Mouse (Mus musculus) embryonic facial prominence, embryonic 11.5 days (tissue): ENCODE data around the gene Sertad3. TPM values are rescaled to one million over a fixed set of nuclear protein-coding genes. Genes with fewer than 3 reads are reported as not detected.
A peak's percentile ranks its signal among the peaks of the same experiment; 100 is the strongest.

Experiments
- ATAC-seq: fragments of 200-750 bp; cut with Nextera tagmentation; replicated peaks from 2 replicates; pipeline ENCODE4 v1.8.0; 2017; ENCODE audit warnings: low read depth; ENCODE audit not compliant: insufficient number of reproducible peaks, low FRiP score, low TSS enrichment
- DNase-seq: peaks from one replicate; pipeline ENCODE4 v3.0.0-alpha.2; 2015; ENCODE audit warnings: low spot score
- H3K27ac ChIP-seq: fragments of 300-500 bp; sonication (generic); replicated peaks from 2 replicates; pipeline ENCODE4 v1.5.1; 2014; ENCODE audit warnings: mild to moderate bottlenecking, low read depth, low read length, control low read depth
- H3K27me3 ChIP-seq: fragments of 300-500 bp; sonication (generic); 2 replicates; pipeline ENCODE4 v1.6.1; 2014; ENCODE audit warnings: mild to moderate bottlenecking, low read length, moderate library complexity, mixed read lengths; ENCODE audit not compliant: control insufficient read depth, insufficient read depth
- H3K36me3 ChIP-seq: fragments of 300-500 bp; sonication (generic); replicated peaks from 2 replicates; pipeline ENCODE4 v1.6.1; 2014; ENCODE audit warnings: low read depth, mild to moderate bottlenecking, low read length, moderate library complexity, mixed read lengths; ENCODE audit not compliant: control insufficient read depth, insufficient read depth
- H3K4me1 ChIP-seq: fragments of 300-500 bp; sonication (generic); 2 replicates; pipeline ENCODE4 v1.6.1; 2014; ENCODE audit warnings: low read length, mixed read lengths; ENCODE audit not compliant: control insufficient read depth, insufficient read depth
- H3K4me2 ChIP-seq: fragments of 300-500 bp; sonication (generic); 2 replicates; pipeline ENCODE4 v1.6.1; 2014; ENCODE audit warnings: low read depth, mild to moderate bottlenecking, control low read depth, low read length, moderate library complexity
- H3K4me3 ChIP-seq: fragments of 300-500 bp; sonication (generic); 2 replicates; pipeline ENCODE4 v1.5.1; 2014; ENCODE audit warnings: low read depth, low read length, control low read depth
- H3K9ac ChIP-seq: fragments of 300-500 bp; sonication (generic); replicated peaks from 2 replicates; pipeline ENCODE4 v1.6.1; 2014; ENCODE audit warnings: mild to moderate bottlenecking, control low read depth, low read length
- H3K9me3 ChIP-seq: fragments of 300-500 bp; sonication (generic); replicated peaks from 2 replicates; pipeline ENCODE4 v1.6.1; 2016; ENCODE audit warnings: mild to moderate bottlenecking, low read length, inconsistent platforms, mixed read lengths; ENCODE audit not compliant: control insufficient read depth
- WGBS: fragments of 180-500 bp; shearing (Covaris S2); extraction: QIAGEN DNeasy Blood & Tissue Kit; methylation state at CpG from one replicate; pipeline ENCODE4 v1.1.7; 2014; 5-methylcytosine and 5-hydroxymethylcytosine counted together
- polyA plus RNA-seq: library from polyadenylated mRNA; unstranded; fragments of >200 nt; fragmentation: Nextera tagmentation; extraction: Ambion mirVana; gene quantifications from 2 replicates; pipeline ENCODE4 v1.2.1, GENCODE M21; 2014

Sertad3 gene
- polyA plus RNA-seq, 1 experiment from 2014 or later = 27.2 TPM

DNA sequence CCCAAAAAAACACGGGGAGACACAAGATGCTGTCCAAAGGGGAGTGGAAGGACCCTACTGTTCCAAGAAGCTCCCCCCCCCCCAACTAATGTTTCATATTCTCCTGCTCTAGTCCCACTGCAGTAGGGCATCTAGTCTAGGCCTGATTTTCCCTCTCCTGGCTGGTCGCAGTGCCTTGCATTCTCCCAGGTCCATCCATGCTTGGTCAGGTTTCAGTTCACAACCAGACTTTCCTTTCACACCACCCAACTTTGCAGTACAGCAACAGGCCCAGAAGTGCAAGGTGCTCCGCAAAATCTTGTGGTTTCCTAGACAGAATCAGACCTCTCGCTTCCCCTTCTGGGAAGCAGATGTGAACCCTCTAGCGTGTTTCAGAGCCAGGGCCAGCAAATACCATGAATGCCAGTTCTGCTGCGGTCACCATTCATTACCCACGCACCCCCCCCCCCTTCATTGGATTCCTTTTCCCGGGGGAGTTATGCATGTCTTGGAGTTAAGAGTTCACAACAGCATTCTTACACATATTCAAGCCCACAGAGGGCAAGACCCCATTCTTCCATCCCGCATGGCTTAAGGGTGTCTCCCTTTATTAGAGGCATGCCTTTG is 33.3 kb downstream of the Sertad3 start:
- peak overlapping the region; percentile 42; the same call in 1 of the 2 replicates for H3K4me3 ChIP-seq
- no peaks in the 10 kb centered on the region for H3K9me3 ChIP-seq

DNA sequence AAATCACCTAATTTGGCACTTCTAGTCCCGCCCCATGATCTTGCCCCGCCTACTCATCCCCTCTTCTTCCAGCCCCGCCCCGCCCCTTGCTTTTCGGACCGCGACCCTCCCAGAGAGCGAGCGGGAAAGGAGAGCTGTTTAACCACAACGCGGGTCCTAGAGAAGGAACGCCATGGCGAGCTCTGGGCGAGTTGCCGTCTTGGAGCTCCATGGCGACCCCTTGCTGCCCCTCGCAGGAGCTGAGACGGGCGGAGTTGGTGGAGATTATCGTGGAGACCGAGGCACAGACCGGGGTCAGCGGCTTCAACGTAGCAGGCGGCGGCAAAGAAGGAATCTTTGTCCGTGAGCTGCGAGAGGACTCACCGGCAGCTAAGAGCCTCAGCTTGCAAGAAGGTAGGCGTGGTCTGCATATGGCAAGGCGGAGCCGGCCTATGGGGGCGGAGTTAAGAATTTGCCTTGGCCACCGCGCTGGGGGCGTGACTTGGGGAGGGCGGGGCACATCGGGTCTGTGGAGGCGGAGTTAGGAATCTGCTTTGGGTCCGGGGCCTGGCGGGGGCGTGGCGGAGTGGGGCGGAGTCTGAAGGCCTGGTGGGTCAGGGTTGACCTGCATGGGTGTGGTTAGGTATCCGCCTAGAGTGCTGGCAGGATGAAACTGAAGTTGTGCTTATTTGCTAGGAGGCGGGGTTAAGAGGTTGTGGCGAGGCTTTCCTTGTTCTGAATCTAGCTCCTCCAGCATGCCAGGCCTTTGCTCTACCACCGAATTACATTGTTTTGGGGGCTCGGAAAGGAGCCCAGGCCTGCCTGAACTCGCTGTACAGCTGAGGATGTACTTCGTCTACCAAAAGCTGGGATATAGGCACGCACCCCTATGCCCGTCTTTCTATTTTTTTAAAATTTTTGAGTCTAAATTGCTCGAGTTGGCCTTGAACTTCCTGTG is 34.4 kb downstream of the Sertad3 start:
- Histone ChIP-seq H3K9ac (peak overlapping the region; percentile 73), H3K27me3 (no peaks in the 10 kb centered on the region), H3K27ac (peak overlapping the region; percentile 94), H3K4me3 (peak overlapping the region; percentile 42), H3K9me3 (no peaks in the 10 kb centered on the region), H3K36me3 (no peaks in the 10 kb centered on the region), H3K4me1 (no peaks in the 10 kb centered on the region), H3K4me2 (peak overlapping the region; percentile 43)
- DNase-seq (peak; percentile 99), ATAC-seq (peak; percentile 86)
- WGBS = under 1% methylated on average over 54 of the region's 54 CpGs

More for the DNA sequence above, 33.3 kb downstream of the Sertad3 start:
- 45% methylated on average over 9 of the region's 9 CpGs for WGBS
- H3K9ac ChIP-seq = no peak overlapping the region
- peak; percentile 33 for DNase-seq
- no peaks in the 10 kb centered on the region for H3K36me3 ChIP-seq
- no peak overlapping the region for H3K27ac ChIP-seq
- H3K4me1 ChIP-seq = no peaks in the 10 kb centered on the region
- no peak for ATAC-seq
- peak overlapping the region; percentile 43; the same call in 1 of the 2 replicates for H3K4me2 ChIP-seq
- no peaks in the 10 kb centered on the region for H3K27me3 ChIP-seq

GRCm38 (mm10) chr7:27508648-27509005 is 35.1 kb downstream of the Sertad3 start:
- no peaks in the 10 kb centered on the region for H3K27me3 ChIP-seq
- no peaks in the 10 kb centered on the region for H3K9me3 ChIP-seq
- WGBS = 24% methylated on average over 6 of the region's 6 CpGs
- ATAC-seq = peak; percentile 27; the same call in 1 of the 2 replicates
- H3K36me3 ChIP-seq = no peaks in the 10 kb centered on the region
- H3K27ac ChIP-seq = 0 out of 2 replicates have a peak overlapping the region, but pooled peaks have one; percentile 94
- H3K9ac ChIP-seq = no peak overlapping the region
- no peaks in the 10 kb centered on the region for H3K4me1 ChIP-seq
- H3K4me2 ChIP-seq = peak overlapping the region; percentile 43
- peak overlapping the region; percentile 42; the same call in 1 of the 2 replicates for H3K4me3 ChIP-seq
- DNase-seq = peak; percentile 68

DNA sequence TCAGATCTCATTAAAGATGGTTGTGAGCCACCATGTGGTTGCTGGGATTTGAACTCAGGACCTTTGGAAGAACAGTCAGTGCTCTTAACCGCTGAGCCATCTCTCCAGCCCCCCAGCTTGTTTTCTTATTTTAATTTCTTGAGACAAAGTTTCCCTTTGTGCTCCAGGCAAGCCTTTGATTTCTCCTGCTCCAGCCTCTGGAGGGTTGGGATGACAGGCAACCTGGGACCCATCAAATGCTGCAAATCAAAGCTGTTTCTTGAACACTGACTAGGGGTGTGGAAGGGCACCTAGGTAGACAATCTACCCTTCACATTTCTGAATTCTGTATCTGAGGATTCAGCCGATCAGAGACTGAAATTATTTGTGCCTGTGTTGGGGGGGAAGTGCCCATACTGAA is 37.2 kb downstream of the Sertad3 start:
- H3K4me2 ChIP-seq = no peak overlapping the region
- H3K4me1 ChIP-seq = no peaks in the 10 kb centered on the region
- no peaks in the 10 kb centered on the region for H3K36me3 ChIP-seq
- H3K27me3 ChIP-seq = no peaks in the 10 kb centered on the region
- no peak overlapping the region for H3K9ac ChIP-seq
- WGBS = 85% methylated on average over 2 of the region's 2 CpGs
- H3K9me3 ChIP-seq = no peaks in the 10 kb centered on the region
- no peak overlapping the region for H3K4me3 ChIP-seq
- no peak for DNase-seq
- ATAC-seq = no peak
- H3K27ac ChIP-seq = no peak overlapping the region

- Histone ChIP-seq H3K27me3 (no peaks in the 10 kb centered on the region), H3K9ac (no peak overlapping the region), H3K36me3 (no peaks in the 10 kb centered on the region), H3K9me3 (no peaks in the 10 kb centered on the region), H3K27ac (no peak overlapping the region), H3K4me3 (no peak overlapping the region), H3K4me1 (no peaks in the 10 kb centered on the region), H3K4me2 (no peak overlapping the region)
- WGBS = 78% methylated on average over 9 of the region's 9 CpGs
- DNase-seq (no peak), ATAC-seq (0 out of 2 replicates have a peak, but pooled peaks have one; percentile 24)
Observed at GRCm38 (mm10) chr7:27514961-27515360, 41.4 kb downstream of the Sertad3 start.

- Histone ChIP-seq H3K27me3 (no peaks in the 10 kb centered on the region), H3K27ac (no peak overlapping the region), H3K9me3 (no peaks in the 10 kb centered on the region), H3K9ac (no peak overlapping the region), H3K4me3 (no peak overlapping the region), H3K4me2 (no peak overlapping the region), H3K4me1 (no peaks in the 10 kb centered on the region), H3K36me3 (no peaks in the 10 kb centered on the region)
- DNase-seq = no peak
- WGBS = 86% methylated on average over 9 of the region's 9 CpGs
- ATAC-seq = no peak
Observed at GRCm38 (mm10) chr7:27518314-27518713, 44.7 kb downstream of the Sertad3 start.

DNA sequence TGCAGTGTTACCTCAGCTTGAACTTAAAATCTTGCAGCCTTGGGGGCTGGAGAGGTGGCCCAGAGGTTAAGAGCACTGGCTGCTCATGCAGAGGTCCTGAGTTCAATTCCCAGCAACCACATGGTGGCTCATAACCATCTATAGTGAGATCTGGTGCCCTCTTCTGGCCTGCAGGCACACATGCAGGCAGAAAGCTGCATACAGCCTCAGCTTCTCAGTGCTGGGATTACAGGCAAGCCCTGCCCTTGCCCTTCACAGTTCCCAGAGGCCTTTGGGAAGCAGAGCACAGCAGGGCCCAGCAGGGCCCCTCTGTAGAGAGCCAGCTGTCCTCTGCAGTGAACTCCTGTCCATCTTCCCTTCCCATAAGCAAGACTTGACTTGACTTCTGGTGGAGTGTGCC is 46.5 kb downstream of the Sertad3 start:
- no peak overlapping the region for H3K4me3 ChIP-seq
- no peaks in the 10 kb centered on the region for H3K27me3 ChIP-seq
- no peak overlapping the region for H3K9ac ChIP-seq
- H3K4me2 ChIP-seq = no peak overlapping the region
- H3K27ac ChIP-seq = no peak overlapping the region
- DNase-seq (no peak), ATAC-seq (no peak)
- no peaks in the 10 kb centered on the region for H3K36me3 ChIP-seq
- no peaks in the 10 kb centered on the region for H3K4me1 ChIP-seq
- H3K9me3 ChIP-seq = no peaks in the 10 kb centered on the region

DNA sequence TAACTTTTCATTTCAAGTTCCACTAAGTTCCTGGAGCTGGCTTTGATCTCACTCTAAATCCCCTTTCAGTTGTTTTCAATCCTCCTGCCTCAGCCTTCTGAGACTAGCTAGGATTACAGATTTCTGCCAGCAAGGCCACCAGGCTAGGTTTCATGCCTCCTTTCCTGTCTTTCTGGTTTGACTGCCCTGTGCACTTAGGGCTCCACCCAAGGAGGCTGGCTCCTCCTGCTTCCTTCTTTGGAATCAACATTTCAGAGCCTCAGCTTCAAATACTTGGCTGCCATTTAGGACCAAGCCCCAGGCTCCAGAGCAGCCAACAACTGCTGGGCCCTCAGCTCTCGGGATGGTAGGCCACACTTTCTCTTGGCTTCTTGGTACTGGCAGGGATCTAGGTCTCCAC is 47.0 kb downstream of the Sertad3 start:
- H3K4me2 ChIP-seq = no peak overlapping the region
- ATAC-seq (no peak), DNase-seq (no peak)
- H3K27me3 ChIP-seq = no peaks in the 10 kb centered on the region
- no peak overlapping the region for H3K4me3 ChIP-seq
- H3K9me3 ChIP-seq = no peaks in the 10 kb centered on the region
- H3K36me3 ChIP-seq = no peaks in the 10 kb centered on the region
- no peak overlapping the region for H3K27ac ChIP-seq
- H3K9ac ChIP-seq = no peak overlapping the region
- WGBS = 69% methylated on average over 1 of the region's 1 CpGs
- no peaks in the 10 kb centered on the region for H3K4me1 ChIP-seq
